Mouse (Mus musculus): ENCODE data around the gene Pold1.

The Pold1 gene

GRCm38 (mm10) chr7:44547041-44547440 is 1.6 kb downstream of the Pold1 start:
- in situ Hi-C loops (cut with MboI, MseI): no loop called here

DNA sequence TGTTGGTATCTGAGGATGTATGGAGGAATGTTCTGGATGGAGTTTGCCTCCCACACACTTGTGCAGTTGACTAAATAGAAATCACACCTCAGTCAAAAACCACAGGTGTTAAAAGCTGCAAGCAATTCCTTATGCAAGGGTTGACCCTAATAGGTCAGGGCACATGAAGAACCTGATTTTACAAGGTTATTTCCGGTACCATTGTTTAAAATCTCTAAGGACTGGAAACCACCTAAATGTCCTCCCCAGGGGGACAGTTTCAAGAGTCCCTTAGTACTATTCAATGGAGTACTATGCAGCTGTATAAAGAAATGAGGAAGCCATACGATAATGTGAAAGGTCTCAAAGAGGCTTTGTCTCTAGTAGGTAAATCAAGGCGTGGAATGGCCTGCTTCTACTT is 2.4 kb downstream of the Pold1 start:
- in situ Hi-C loops (cut with MboI, MseI): no loop called here

GRCm38 (mm10) chr7:44543071-44543470 is 5.6 kb downstream of the Pold1 start:
- in situ Hi-C loops (cut with MboI, MseI): no loop called here

- in situ Hi-C loops (cut with MboI, MseI): no loop called here
These were observed 6.1 kb downstream of the Pold1 start for GRCm38 (mm10) chr7:44542555-44542954.

DNA sequence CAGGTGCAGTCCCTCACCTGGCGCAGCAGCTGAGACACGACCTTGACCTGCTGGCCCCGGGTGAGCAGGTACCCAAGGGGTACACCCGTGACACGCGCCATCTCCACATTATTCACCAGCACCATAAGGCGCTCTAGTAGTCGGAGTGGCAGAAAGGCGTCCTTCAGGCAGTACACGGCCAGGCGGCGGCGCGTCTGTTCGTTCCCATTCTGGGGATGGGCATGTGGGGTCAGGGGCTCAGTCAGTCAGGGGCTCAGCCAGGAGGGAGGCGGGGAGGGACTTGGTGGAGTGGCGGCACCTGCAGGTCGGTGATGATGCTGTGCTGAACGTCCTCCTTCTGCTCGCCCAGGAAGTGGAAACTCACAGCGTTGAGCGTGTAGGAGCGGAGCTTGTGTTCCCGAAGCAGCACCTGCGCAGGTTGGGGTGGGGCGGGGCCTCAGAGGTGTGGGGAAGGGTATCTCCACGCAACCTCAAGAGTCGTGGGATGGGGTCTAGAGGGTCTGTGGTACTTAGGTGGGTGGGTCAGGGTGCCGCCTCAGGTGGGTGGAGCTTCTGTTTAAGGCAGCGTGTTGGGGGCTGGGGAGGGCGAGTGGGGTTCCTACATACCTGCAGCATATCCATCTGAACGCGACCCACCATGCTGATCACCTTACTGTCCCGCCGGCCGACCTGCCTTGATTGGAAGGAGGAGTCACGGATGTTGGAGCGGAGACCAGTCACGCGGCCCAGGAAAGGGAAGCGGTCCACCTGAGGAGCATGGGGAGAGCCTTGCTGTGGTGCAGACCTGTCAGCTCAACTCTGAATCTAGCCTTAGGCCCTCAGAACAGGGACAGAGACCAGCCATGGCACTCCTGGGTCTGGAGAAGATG is 9.7 kb downstream of the Pold1 start:
- in situ Hi-C loops (cut with MboI, MseI): no loop called here

DNA sequence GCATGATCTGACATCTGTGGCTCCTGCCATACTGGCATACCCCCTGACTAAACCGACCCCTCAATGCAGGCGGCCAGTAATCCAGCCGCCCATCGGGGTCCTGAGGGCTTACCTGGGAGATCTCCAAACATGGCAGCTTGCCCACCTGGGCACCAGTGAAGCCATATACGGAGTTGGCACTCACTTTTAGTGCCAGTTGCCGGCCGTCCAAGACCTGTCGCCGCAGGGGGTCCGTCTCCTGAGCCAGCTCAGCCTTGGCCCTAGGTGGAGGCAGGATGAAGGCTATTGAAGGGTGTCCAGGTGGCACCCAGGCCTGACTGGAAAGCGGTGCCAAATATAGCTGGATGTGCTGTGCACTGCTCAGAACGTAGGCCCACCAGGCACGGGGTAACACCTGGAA is 11.2 kb downstream of the Pold1 start:
- in situ Hi-C loops (cut with MboI, MseI): no loop called here

DNA sequence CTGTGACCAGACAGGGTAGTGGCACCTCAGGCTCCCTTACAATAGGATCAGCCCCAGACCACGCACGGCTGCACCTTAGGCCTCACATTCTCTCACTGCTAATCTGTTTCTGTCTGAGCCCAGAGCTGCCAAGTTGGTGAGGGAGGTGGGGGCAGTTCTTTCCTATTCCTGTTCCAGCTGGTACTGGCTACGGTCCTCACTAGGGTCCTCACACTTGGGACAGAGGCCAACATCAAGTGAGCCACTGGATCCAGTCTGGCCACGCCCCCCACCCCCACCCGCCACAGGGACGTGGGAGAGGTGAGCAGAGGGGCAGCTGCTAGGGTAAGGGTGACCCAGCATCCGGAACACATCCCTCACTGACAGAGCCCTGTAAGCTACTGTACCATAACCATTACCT is 11.6 kb downstream of the Pold1 start:
- in situ Hi-C loops (cut with MboI, MseI): no loop called here

- in situ Hi-C loops (cut with MboI, MseI): no loop called here
These were observed 12.1 kb downstream of the Pold1 start for GRCm38 (mm10) chr7:44536590-44536968.

- in situ Hi-C loops (cut with MboI, MseI): no loop called here
These were observed 12.7 kb downstream of the Pold1 start for GRCm38 (mm10) chr7:44535657-44536589.

DNA sequence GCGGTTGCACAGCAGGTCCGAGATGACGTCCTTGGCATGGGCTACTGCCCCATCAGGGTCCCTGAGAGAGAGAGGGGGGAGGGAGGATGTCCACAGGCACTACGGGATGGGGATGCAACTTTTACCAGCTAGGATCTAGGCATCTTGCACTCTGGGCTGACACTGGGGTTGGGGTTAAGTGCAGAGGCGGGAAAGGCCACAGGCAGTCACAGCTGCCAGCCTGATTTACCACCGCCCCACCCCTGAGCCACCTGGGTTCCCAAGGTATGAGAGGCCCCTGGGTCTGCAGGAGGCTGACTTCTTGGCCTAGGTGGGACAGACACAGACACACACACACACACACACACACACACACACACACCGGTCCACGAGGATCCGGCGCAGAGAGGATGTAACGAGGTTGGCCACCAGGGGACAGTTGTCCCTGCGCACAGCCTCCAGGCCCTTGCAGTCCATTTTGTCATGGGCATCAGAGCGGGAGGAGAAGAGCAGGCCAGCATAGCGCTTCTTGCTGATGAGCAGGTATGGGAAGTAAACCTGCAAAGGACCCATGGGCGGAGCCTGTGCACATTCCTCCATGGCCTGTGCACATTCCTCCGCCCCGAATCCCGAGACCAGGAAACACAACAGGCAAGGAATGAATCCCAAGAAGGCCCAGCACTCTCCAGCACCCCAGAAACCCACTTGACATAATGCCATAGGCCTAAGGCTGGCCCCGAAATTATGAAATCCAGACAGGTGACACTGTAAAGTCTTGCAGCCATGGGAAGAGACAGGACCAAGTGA is 13.8 kb downstream of the Pold1 start:
- in situ Hi-C loops (cut with MboI, MseI): no loop called here

- in situ Hi-C loops (cut with MboI, MseI): no loop called here
These were observed 14.4 kb downstream of the Pold1 start for GRCm38 (mm10) chr7:44534242-44534641.

- in situ Hi-C loops (cut with MboI, MseI): no loop called here
These were observed 15.0 kb downstream of the Pold1 start for GRCm38 (mm10) chr7:44533746-44534045.

DNA sequence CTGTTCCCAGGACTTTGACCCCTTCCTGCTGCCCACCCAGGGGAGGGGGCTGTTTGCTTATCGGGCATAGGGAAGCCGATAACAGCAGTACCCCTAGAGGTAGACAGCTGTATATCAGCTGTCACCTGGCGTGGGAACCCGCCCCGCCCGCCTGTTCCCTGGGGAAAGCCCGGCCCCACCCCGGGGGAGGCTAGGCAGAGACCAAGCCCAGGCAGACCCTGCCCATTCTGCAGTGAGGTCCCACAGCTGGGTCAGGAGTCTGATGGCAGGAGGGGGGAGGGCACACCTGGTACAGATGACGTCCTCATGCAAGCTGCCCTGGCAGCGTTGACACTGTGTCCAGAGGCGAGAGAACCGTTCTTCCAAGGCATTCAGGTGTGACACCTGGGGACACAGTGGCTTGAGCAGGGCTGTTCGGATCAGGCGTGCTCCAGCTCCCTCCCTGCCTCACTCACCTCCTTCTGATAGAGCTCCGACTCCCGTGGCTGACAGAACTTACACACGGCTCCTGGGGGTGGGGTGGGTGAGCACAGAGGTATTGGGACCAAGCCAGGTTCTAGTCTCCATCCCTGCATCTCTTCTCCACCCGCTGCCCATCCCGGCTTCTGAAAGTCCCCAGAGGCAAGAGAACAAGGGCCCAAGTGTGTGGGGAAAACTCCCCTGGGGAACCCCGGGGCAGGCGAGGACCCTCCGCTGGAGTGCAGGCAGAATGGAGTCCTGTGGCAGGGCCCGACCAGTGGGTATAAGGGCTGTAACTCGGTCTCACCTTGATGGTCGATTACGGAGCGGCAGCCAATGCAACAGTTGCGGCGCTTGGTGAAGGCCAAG is 15.5 kb downstream of the Pold1 start:
- in situ Hi-C loops (cut with MboI, MseI): no loop called here

DNA sequence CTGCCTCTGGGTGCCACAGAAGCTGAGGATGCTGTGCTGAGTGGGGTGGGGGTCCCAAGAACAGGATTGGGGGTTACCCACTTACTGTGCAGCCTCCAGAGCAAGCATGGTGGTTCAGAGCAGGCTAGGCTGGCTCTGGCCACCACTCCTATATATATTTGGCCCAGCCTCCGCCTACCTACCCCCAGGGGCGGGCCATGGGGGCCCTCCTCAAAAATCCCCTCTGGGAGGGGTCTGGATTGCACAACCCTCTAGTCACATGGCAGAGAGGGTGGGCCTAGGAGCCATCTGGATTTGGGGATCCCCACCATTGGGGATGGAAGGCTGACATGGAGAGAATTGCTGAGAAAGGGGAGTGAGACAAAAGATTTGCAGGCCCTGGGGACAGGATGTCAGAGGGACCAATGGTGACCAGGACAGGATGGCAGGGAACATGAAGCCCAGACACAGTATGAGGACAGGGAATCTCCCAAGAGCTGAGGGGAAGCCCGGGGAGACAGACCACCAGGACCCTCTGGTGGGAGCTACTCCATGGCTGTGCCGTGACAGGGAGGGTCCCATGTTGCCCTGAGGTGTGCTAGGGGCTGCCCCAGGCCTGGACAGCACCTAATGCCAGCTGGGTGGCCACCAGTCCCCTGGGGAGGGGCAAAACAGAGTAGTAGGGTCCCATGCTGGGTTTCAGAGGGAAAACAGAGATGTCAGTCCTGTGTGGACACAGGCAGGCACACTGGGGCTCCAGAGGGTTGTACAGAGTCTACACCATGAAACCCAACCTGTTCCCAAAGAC is 16.5 kb downstream of the Pold1 start, which contains the start of gene Spib:
Spib (minus strand) TSS at position 126 of the 787 bp plus-strand sequence.
- in situ Hi-C loops (cut with MboI, MseI): no loop called here

DNA sequence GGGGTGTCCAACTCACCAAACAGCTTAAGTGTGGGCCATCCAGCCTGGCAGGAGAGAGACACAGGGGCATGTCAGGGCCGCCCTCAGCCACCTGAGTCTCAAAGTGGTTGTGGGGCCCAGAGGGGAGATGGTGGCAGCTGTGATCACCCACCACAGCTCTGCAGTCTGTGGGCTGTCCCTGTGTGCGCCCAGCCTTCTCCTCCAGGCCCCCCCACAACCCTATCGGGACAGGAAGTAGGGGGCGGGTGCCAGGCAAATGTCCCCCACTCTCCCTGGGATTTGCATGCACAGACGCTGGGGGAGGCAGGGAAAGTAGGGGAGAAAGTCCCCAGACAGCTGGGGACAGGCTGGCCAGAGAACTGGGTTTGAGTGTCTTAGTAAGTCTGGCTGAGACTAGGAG is 17.4 kb downstream of the Pold1 start:
- in situ Hi-C loops (cut with MboI, MseI): no loop called here

- in situ Hi-C loops (cut with MboI, MseI): no loop called here
These were observed 18.1 kb downstream of the Pold1 start for GRCm38 (mm10) chr7:44530507-44530906.

DNA sequence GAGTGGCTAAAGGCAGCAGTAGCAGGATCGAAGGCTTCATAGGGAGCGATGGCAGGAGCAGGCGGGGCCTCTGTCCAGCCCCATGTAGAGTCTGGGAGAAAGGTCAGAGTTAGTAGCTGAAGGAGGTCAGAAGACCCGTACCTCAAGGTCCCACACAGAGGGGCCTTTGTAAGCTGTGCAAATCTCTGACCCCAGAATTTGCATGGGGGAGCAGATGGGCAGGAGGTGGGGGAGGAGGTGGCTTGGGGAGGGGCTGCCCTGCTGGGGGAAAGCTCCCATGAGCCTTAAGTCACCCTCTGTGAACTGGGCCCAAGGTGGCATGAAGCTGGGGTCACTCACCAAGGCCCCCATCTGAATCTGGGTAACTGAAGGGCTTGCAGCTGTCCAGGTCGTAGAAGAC is 19.1 kb downstream of the Pold1 start:
- in situ Hi-C loops (cut with MboI, MseI): no loop called here

DNA sequence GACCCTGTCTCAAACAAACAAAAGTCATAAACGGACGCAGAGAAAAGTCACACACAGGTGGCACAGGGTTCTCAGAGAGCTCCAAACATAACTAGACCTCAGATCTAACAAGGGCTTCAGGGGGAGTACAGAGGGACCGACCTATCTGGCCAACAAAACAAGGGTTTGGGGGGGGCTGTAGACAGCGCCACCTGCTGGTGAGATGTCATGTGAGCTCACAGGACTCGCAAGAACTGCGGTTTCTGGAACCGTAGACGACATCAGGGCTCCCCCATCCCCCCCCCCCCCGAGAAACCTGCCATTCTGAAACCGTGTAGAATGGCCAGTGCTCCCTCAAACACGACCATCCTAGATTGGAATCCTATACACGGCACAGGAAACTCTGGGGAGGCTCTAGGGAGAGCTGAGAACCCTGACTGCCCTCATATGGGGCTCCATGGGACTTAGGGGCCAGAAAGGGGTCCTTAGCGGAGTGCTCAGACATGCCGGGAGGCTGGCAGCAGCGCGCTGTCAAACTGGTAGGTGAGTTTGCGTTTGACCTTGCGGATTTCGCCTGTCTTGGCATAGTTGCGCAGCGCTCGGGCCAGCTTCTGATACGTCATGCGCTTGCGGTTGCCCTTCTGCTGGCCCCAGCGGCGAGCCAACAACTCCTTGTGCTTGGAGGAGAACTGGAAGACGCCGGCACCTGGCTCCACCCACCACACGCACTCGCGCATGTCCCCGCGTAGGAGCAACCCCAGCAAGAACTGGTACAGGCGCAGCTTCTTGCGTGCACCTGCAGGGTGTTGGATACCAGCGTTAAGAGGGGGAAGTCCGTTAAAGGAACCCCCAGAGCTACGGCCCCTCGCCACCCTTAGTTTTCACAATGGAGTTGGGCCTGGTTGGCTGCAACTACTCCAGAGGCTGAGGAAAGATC is 20.9 kb downstream of the Pold1 start:
- in situ Hi-C loops (cut with MboI, MseI): no loop called here

Data from T-helper 2 cell (primary cell).